Mouse (Mus musculus) CH12.LX (cell line): ENCODE data around the gene Wdr61.

Source experiments
- CTCF ChIP-seq, 2 experiments: IDR thresholded peaks in 1 of 2; conservative IDR thresholded peaks in 1 of 2; 2 replicates each; pipeline ENCODE4 v1.5.1; 2011 to 2012; ENCODE audit warnings: low read depth in 2 of 2, low read length in 2 of 2, improper control_type of control experiment in 1 of 2, inconsistent platforms in 1 of 2, mild to moderate bottlenecking in 1 of 2, moderate library complexity in 1 of 2
- JUN ChIP-seq: IDR thresholded peaks from 2 replicates; pipeline ENCODE4 v1.6.1; 2011; ENCODE audit warnings: low read depth, mild to moderate bottlenecking, low read length, improper control_type of control experiment, moderate library complexity; ENCODE audit not compliant: insufficient read depth
- MYC ChIP-seq: IDR thresholded peaks from 2 replicates; pipeline ENCODE4 v1.6.1; 2011; ENCODE audit warnings: low read depth, mild to moderate bottlenecking, improper control_type of control experiment, low read length

GRCm38 (mm10) chr9:54782504-54782903, 48.2 kb upstream of the Wdr61 start:
- TF ChIP-seq CTCF (conservative IDR thresholded peaks at IDR 0.05 in 1 of 2, IDR thresholded peaks at IDR 0.05 in 1 of 2; ENCODE audit: low read depth in 2 of 2, low read length in 2 of 2), result no peak
- TF ChIP-seq JUN, result no peak
- no peak for TF ChIP-seq MYC
